Mouse (Mus musculus) neural tube, embryonic 11.5 days (tissue): Measurements from ENCODE around the gene Ankrd6. TPM values are rescaled to one million over a fixed set of nuclear protein-coding genes. Genes with fewer than 3 reads are reported as not detected.

Source experiments
- ATAC-seq: fragments of 200-750 bp; cut with Nextera tagmentation; 2 replicates; pipeline ENCODE4 v1.8.0; 2017; ENCODE audit warnings: moderate number of reproducible peaks, mild to moderate bottlenecking, moderate TSS enrichment, moderate library complexity; ENCODE audit not compliant: insufficient read depth, low FRiP score, low TSS enrichment
- DNase-seq: peaks from one replicate; pipeline ENCODE4 v3.0.0-alpha.2; 2015; ENCODE audit warnings: low spot score
- H3K27ac ChIP-seq: fragments of 300-500 bp; sonication (generic); 2 replicates; pipeline ENCODE4 v1.5.1; 2014; ENCODE audit warnings: low read depth, mild to moderate bottlenecking, low read length
- H3K27me3 ChIP-seq: fragments of 300-500 bp; sonication (generic); 2 replicates; pipeline ENCODE4 v1.6.1; 2014; ENCODE audit warnings: mild to moderate bottlenecking, low read length, mixed read lengths; ENCODE audit not compliant: control insufficient read depth, insufficient read depth
- H3K36me3 ChIP-seq: fragments of 300-500 bp; sonication (generic); 2 replicates; pipeline ENCODE4 v1.6.1; 2014; ENCODE audit warnings: mild to moderate bottlenecking, low read length, moderate library complexity, mixed read lengths; ENCODE audit not compliant: control insufficient read depth, insufficient read depth
- H3K4me1 ChIP-seq: fragments of 300-500 bp; sonication (generic); 2 replicates; pipeline ENCODE4 v1.6.1; 2014; ENCODE audit warnings: low read length, mixed read lengths; ENCODE audit not compliant: control insufficient read depth, insufficient read depth
- H3K4me2 ChIP-seq: fragments of 300-500 bp; sonication (generic); 2 replicates; pipeline ENCODE4 v1.6.1; 2014; ENCODE audit warnings: low read depth, mild to moderate bottlenecking, moderate library complexity
- H3K4me3 ChIP-seq: fragments of 300-500 bp; sonication (generic); 2 replicates; pipeline ENCODE4 v1.5.1; 2014; ENCODE audit warnings: low read depth, low read length
- H3K9ac ChIP-seq: fragments of 300-500 bp; sonication (generic); 2 replicates; pipeline ENCODE4 v1.6.1; 2014; ENCODE audit warnings: mild to moderate bottlenecking, low read length
- H3K9me3 ChIP-seq: fragments of 300-500 bp; sonication (generic); 2 replicates; pipeline ENCODE4 v1.6.1; 2016; ENCODE audit warnings: low read length; ENCODE audit not compliant: control insufficient read depth
- WGBS: fragments of 180-500 bp; shearing (Covaris S2); extraction: QIAGEN DNeasy Blood & Tissue Kit; methylation state at CpG from one replicate; pipeline ENCODE4 v1.1.7; 2014; 5-methylcytosine and 5-hydroxymethylcytosine counted together
- polyA plus RNA-seq: library from polyadenylated mRNA; unstranded; fragments of >200 nt; fragmentation: Nextera tagmentation; extraction: Ambion mirVana; gene quantifications from 2 replicates; pipeline ENCODE4 v1.2.1, GENCODE M21; 2014

The Ankrd6 gene
- polyA plus RNA-seq, 1 experiment from 2014 or later, result 31.3 TPM

DNA sequence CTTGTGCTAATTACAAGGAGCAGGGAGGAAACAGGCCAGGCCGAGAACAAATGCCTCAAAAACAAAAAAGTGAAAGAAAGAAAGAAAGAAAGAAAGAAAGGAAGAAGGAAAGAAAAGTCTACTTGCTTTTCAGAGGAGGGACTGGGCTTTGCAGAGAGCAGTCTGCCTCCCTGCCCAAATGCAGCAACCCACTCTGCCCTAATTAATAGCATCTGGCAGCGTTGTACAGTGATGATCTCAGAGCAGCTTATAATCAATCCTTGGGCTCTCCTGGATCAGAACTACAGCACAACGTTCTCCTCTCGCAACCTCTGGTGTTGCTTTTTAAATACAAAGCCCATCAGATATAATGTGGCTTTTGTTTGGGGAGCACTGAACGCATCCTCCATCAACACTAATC lies 10.7 kb downstream of the Ankrd6 start:
- DNase-seq, result no peak
- Histone ChIP-seq H3K36me3 (no peaks in the 10 kb centered on the region), H3K4me3 (no peak overlapping the region), H3K9me3 (no peaks in the 10 kb centered on the region), H3K9ac (no peak overlapping the region), H3K4me1 (no peaks in the 10 kb centered on the region), H3K27me3 (no peaks in the 10 kb centered on the region), H3K27ac (no peak overlapping the region), H3K4me2 (no peak overlapping the region)
- WGBS, result 73% methylated on average over 5 of the region's 5 CpGs
- ATAC-seq, result no peak

DNA sequence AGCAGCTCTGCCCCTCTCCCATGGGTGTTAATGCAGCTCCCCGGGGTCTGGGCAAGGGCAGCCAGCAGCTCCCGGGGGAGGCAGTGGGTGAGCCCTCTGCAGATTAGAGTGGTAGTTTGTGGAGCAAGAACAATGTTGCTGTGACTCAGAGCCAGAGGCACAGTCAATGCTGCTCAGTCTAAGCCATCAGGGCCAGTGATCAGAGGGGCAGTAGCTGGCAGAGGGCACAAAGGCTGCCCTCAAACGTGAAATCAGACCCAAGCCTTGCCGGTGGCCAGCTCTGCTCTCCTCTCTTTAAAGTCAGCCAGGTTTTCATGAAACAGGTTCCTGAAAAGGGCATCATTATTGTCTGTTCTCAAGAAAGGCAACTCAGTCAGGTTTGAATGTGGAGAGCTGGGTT lies 11.1 kb downstream of the Ankrd6 start:
- Histone ChIP-seq H3K9me3 (no peaks in the 10 kb centered on the region), H3K27ac (no peak overlapping the region), H3K4me2 (no peak overlapping the region), H3K27me3 (no peaks in the 10 kb centered on the region), H3K36me3 (no peaks in the 10 kb centered on the region), H3K4me1 (no peaks in the 10 kb centered on the region), H3K4me3 (no peak overlapping the region), H3K9ac (no peak overlapping the region)
- no peak for ATAC-seq
- no peak for DNase-seq
- 50% methylated on average over 4 of the region's 4 CpGs for WGBS

DNA sequence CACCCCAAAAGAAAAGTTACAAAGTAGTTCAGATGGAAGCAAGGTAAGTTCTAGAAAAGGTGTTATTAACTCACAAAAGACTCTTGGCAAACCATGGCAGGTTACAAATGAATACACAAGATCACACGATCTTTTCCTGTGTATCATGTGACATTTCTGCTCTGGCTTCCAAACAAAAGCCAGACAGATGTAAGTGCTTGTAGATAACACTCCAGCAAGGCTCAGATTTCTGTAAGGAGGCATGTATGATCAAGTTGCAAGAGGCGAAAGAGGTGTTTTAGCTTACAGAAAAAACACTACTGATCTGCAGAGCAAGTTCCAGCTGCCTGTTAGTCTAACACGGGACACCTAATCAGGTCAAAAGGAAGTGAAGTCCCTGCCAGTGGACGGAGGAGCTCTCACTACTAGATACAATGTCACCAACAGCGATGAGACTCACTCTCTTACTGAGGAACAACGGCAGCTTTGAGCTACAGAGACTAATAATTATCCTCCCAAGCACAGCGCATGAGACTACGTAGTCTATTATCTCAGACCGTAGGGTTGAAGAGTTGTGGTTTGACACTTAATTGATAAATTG lies 13.8 kb downstream of the Ankrd6 start:
- Histone ChIP-seq H3K36me3 (no peaks in the 10 kb centered on the region), H3K9ac (no peak overlapping the region), H3K4me1 (no peaks in the 10 kb centered on the region), H3K4me3 (no peak overlapping the region), H3K9me3 (no peaks in the 10 kb centered on the region), H3K4me2 (no peak overlapping the region), H3K27me3 (no peaks in the 10 kb centered on the region), H3K27ac (no peak overlapping the region)
- DNase-seq (no peak), ATAC-seq (no peak)
- 51% methylated on average over 9 of the region's 9 CpGs for WGBS

GRCm38 (mm10) chr4:32932056-32932455 lies 18.6 kb downstream of the Ankrd6 start:
- Histone ChIP-seq H3K27ac (no peak overlapping the region), H3K4me2 (no peak overlapping the region), H3K9ac (no peak overlapping the region), H3K4me3 (no peak overlapping the region), H3K36me3 (no peaks in the 10 kb centered on the region), H3K4me1 (no peaks in the 10 kb centered on the region), H3K9me3 (no peaks in the 10 kb centered on the region), H3K27me3 (no peaks in the 10 kb centered on the region)
- DNase-seq (peak; percentile 38), ATAC-seq (no peak)
- 61% methylated on average over 9 of the region's 9 CpGs for WGBS

DNA sequence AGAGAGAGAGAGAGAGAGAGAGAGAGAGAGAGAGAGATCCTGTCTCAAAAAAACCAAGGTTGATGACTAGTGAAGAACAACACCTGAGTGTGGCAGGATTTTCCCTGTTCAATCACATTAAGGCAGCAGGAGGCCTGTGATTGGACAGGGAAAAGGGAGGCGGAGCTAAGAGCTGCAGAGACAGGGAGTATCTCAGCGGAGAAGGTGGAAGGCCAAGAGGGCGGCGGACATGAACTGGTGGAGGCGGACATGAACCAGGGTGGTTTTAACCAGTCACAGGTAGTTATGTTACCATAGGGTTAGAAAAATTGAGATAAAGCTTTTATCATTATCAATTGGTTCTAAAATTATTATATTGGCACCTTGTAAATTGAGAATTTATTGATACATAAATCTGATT lies 20.9 kb downstream of the Ankrd6 start:
- Histone ChIP-seq H3K36me3 (no peaks in the 10 kb centered on the region), H3K9ac (no peak overlapping the region), H3K27ac (no peak overlapping the region), H3K27me3 (no peaks in the 10 kb centered on the region), H3K4me1 (no peaks in the 10 kb centered on the region), H3K4me2 (no peak overlapping the region), H3K9me3 (no peaks in the 10 kb centered on the region), H3K4me3 (no peak overlapping the region)
- DNase-seq (no peak), ATAC-seq (no peak)
- 96% methylated on average over 5 of the region's 5 CpGs for WGBS

- ATAC-seq (no peak), DNase-seq (no peak)
- Histone ChIP-seq H3K9ac (no peak overlapping the region), H3K9me3 (no peaks in the 10 kb centered on the region), H3K27ac (no peak overlapping the region), H3K4me3 (no peak overlapping the region), H3K4me2 (no peak overlapping the region), H3K27me3 (no peaks in the 10 kb centered on the region), H3K36me3 (no peaks in the 10 kb centered on the region), H3K4me1 (peaks cover 3% of the 10 kb centered on the region; the same call in 1 of the 2 replicates)
- 94% methylated on average over 13 of the region's 13 CpGs for WGBS
These were observed 21.8 kb downstream of the Ankrd6 start for GRCm38 (mm10) chr4:32928692-32929448.

DNA sequence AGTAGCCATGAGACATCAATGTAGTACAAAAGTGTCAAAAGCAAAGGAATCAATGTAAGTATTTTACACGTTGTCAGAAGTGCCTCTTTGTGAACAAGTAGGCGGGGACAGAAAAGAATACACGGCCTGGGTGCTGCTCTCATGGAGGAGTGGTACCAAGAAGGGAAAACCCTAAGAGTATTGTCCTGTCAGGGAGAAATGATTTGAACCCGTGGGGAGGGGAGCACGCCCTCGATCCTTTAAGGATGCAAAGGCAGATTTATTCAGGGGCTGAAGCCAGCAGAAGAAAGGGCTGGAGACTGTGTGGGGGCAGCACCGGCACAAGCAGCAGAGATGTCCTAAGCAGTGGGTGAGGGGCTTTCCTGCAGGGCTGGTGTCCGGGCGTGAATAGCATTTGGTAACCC lies 26.7 kb downstream of the Ankrd6 start:
- Histone ChIP-seq H3K36me3 (no peaks in the 10 kb centered on the region), H3K9ac (peak overlapping the region; percentile 43), H3K27ac (peak overlapping the region; percentile 95), H3K4me1 (peaks cover 14% of the 10 kb centered on the region), H3K27me3 (no peaks in the 10 kb centered on the region), H3K4me2 (peak overlapping the region; percentile 37), H3K4me3 (no peak overlapping the region), H3K9me3 (no peaks in the 10 kb centered on the region)
- WGBS, result 13% methylated on average over 9 of the region's 9 CpGs
- DNase-seq, result peak; percentile 60
- peak; percentile 57 for ATAC-seq

DNA sequence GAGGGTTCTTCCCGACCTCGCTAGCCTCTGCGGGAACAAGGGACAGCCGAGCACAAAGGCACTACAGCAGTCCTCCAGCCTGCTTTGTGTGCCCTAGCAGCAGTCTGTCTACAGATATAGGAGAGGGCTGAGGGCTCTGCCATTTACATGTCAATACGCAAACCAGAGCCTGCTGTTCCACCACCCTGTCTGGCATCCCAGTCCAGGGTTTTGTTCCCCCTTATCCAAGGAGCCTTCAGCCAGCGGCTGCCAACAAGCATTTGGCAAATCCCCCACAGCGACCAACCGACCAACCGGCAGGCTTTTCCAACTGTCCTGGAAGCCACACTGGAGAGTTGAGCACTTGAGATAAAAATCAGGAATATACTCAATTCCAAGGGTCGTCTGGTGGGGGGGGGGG lies 27.2 kb downstream of the Ankrd6 start:
- DNase-seq (peak; percentile 82), ATAC-seq (peak; percentile 90)
- H3K27ac ChIP-seq, result peak overlapping the region; percentile 95
- 5% methylated on average over 10 of the region's 10 CpGs for WGBS
- H3K36me3 ChIP-seq, result no peaks in the 10 kb centered on the region
- peak overlapping the region; percentile 67 for H3K9ac ChIP-seq
- H3K4me1 ChIP-seq, result peaks cover 19% of the 10 kb centered on the region
- H3K27me3 ChIP-seq, result no peaks in the 10 kb centered on the region
- H3K4me3 ChIP-seq, result peak overlapping the region; percentile 15; the same call in 1 of the 2 replicates
- peak overlapping the region; percentile 37 for H3K4me2 ChIP-seq
- H3K9me3 ChIP-seq, result no peaks in the 10 kb centered on the region

DNA sequence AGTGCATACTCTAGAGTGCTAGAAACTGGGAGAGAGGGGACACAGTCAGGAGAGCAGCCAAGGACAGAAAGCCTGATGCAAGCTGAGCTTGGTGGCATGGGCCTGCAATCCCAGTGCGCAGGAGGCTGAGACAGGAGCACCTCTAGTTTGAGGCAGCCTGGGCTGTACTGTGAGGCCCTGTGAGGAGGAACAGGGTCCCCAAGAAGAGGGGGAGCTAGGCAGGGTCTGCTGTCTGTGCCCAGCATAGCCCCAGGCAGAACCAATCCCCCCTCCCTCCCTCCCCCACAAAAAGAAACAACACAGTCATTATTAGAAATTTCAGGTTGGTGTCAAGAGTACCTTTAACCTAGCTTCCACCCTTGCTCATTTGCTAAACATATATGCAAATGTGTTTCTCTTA lies 27.8 kb downstream of the Ankrd6 start:
- Histone ChIP-seq H3K9me3 (no peaks in the 10 kb centered on the region), H3K4me2 (peak overlapping the region; percentile 37), H3K4me1 (peaks cover 25% of the 10 kb centered on the region), H3K4me3 (peak overlapping the region; percentile 15; the same call in 1 of the 2 replicates), H3K36me3 (no peaks in the 10 kb centered on the region), H3K27me3 (no peaks in the 10 kb centered on the region), H3K27ac (peak overlapping the region; percentile 95), H3K9ac (peak overlapping the region; percentile 67)
- 77% methylated on average over 1 of the region's 1 CpGs for WGBS
- DNase-seq, result no peak
- ATAC-seq, result peak; percentile 60
